Mouse (Mus musculus) heart, postnatal 0 days (tissue): ENCODE results near the gene Vmp1. TPM values are rescaled to one million over a fixed set of nuclear protein-coding genes. Genes with fewer than 3 reads are reported as not detected.

Experiments used
- ATAC-seq: fragments of 200-750 bp; cut with Nextera tagmentation; 2 replicates; pipeline ENCODE4 v1.8.0; 2017; ENCODE audit warnings: low read depth, moderate number of reproducible peaks, moderate library complexity; ENCODE audit not compliant: insufficient read depth
- DNase-seq: peaks from one replicate; pipeline ENCODE4 v3.0.0-alpha.2; 2016; ENCODE audit warnings: low spot score
- H3K27ac ChIP-seq: fragments of 300-500 bp; sonication (generic); 2 replicates; pipeline ENCODE4 v1.5.1; 2014; ENCODE audit warnings: low read depth, mild to moderate bottlenecking
- H3K27me3 ChIP-seq: fragments of 300-500 bp; sonication (generic); 2 replicates; pipeline ENCODE4 v1.6.1; 2014; ENCODE audit warnings: low read length, mixed read lengths; ENCODE audit not compliant: control insufficient read depth, insufficient read depth
- H3K36me3 ChIP-seq: fragments of 300-500 bp; sonication (generic); replicated peaks from 2 replicates; pipeline ENCODE4 v1.6.1; 2014; ENCODE audit warnings: low read length, mixed read lengths; ENCODE audit not compliant: control insufficient read depth, insufficient read depth
- H3K4me1 ChIP-seq: fragments of 300-500 bp; sonication (generic); 2 replicates; pipeline ENCODE4 v1.6.1; 2014; ENCODE audit warnings: antibody characterized with exemption; ENCODE audit not compliant: control insufficient read depth, insufficient read depth
- H3K4me2 ChIP-seq: fragments of 300-500 bp; sonication (generic); 2 replicates; pipeline ENCODE4 v1.6.1; 2014; ENCODE audit warnings: low read depth, mild to moderate bottlenecking, low read length, moderate library complexity
- H3K4me3 ChIP-seq: fragments of 300-500 bp; sonication (generic); 2 replicates; pipeline ENCODE4 v1.5.1; 2014; ENCODE audit warnings: low read depth, low read length
- H3K9ac ChIP-seq: fragments of 300-500 bp; sonication (generic); replicated peaks from 2 replicates; pipeline ENCODE4 v1.6.1; 2014; ENCODE audit warnings: low read depth, low read length, mixed read lengths
- H3K9me3 ChIP-seq: fragments of 300-500 bp; sonication (generic); replicated peaks from 2 replicates; pipeline ENCODE4 v1.6.1; 2016; ENCODE audit warnings: low read length; ENCODE audit not compliant: control insufficient read depth
- CTCF ChIP-seq: IDR thresholded peaks from 2 replicates; pipeline ENCODE4 v1.5.1; 2016; ENCODE audit warnings: antibody characterized with exemption, control low read depth, low read depth
- EP300 ChIP-seq: IDR thresholded peaks from 2 replicates; pipeline ENCODE4 v1.6.1; 2016; ENCODE audit warnings: antibody characterized with exemption, low read depth
- WGBS: fragments of 180-500 bp; shearing (Covaris S2); extraction: QIAGEN DNeasy Blood & Tissue Kit; methylation state at CpG from one replicate; pipeline ENCODE4 v1.1.7; 2014; 5-methylcytosine and 5-hydroxymethylcytosine counted together
- polyA plus RNA-seq: library from polyadenylated mRNA; unstranded; fragments of >200 nt; fragmentation: Nextera tagmentation; extraction: Ambion mirVana; gene quantifications from 2 replicates; pipeline ENCODE4 v1.2.1, GENCODE M21; 2015
- total RNA-seq: library from RNA; depleted of rRNA; stranded (reverse); fragments of >200 nt; gene quantifications from 2 replicates; pipeline ENCODE4 v1.2.3, GENCODE M21; 2014; ENCODE audit warnings: low replicate concordance

The Vmp1 gene
- total and polyA plus RNA-seq, 2 experiments from 2014 or later: 48.9 to 77.9 TPM

- DNase-seq: no peak
- no peak for ATAC-seq
- Histone ChIP-seq H3K9me3 (no peaks in the 10 kb centered on the region), H3K4me2 (no peak overlapping the region), H3K27ac (no peak overlapping the region), H3K36me3 (no peaks in the 10 kb centered on the region), H3K27me3 (no peaks in the 10 kb centered on the region), H3K9ac (no peak overlapping the region), H3K4me3 (no peak overlapping the region), H3K4me1 (no peaks in the 10 kb centered on the region; the same call in 1 of the 2 replicates)
- TF ChIP-seq CTCF (no peak), EP300 (no peak)
- WGBS: 75% methylated on average over 7 of the region's 7 CpGs
Measured at GRCm38 (mm10) chr11:86596187-86596960, 87.3 kb downstream of the Vmp1 start.

GRCm38 (mm10) chr11:86595366-86595765, 88.3 kb downstream of the Vmp1 start:
- Histone ChIP-seq H3K9ac (no peak overlapping the region), H3K4me2 (no peak overlapping the region), H3K9me3 (no peaks in the 10 kb centered on the region), H3K27ac (no peak overlapping the region), H3K27me3 (no peaks in the 10 kb centered on the region), H3K36me3 (no peaks in the 10 kb centered on the region), H3K4me1 (no peaks in the 10 kb centered on the region; the same call in 1 of the 2 replicates), H3K4me3 (no peak overlapping the region)
- 91% methylated on average over 6 of the region's 6 CpGs for WGBS
- no peak for ATAC-seq
- DNase-seq: no peak
- no peak for TF ChIP-seq CTCF
- no peak for TF ChIP-seq EP300

GRCm38 (mm10) chr11:86594188-86594876, 89.3 kb downstream of the Vmp1 start:
- TF ChIP-seq EP300 (no peak), CTCF (no peak)
- H3K4me3 ChIP-seq: no peak overlapping the region
- ATAC-seq (no peak), DNase-seq (no peak)
- 0 out of 2 replicates have a peak overlapping the region, but pooled peaks have one; percentile 46 for H3K27ac ChIP-seq
- H3K9me3 ChIP-seq: no peaks in the 10 kb centered on the region
- no peaks in the 10 kb centered on the region for H3K27me3 ChIP-seq
- no peaks in the 10 kb centered on the region; the same call in 1 of the 2 replicates for H3K4me1 ChIP-seq
- H3K4me2 ChIP-seq: no peak overlapping the region
- 73% methylated on average over 6 of the region's 6 CpGs for WGBS
- no peaks in the 10 kb centered on the region for H3K36me3 ChIP-seq
- H3K9ac ChIP-seq: no peak overlapping the region

- Histone ChIP-seq H3K9ac (no peak overlapping the region), H3K4me1 (no peaks in the 10 kb centered on the region; the same call in 1 of the 2 replicates), H3K4me3 (no peak overlapping the region), H3K4me2 (no peak overlapping the region), H3K9me3 (no peaks in the 10 kb centered on the region), H3K27ac (peak overlapping the region; percentile 46), H3K27me3 (no peaks in the 10 kb centered on the region), H3K36me3 (no peaks in the 10 kb centered on the region)
- no peak for ATAC-seq
- 79% methylated on average over 5 of the region's 5 CpGs for WGBS
- TF ChIP-seq EP300: no peak
- TF ChIP-seq CTCF: no peak
- no peak for DNase-seq
Measured at GRCm38 (mm10) chr11:86593443-86593842, 90.2 kb downstream of the Vmp1 start.

- no peaks in the 10 kb centered on the region for H3K27me3 ChIP-seq
- DNase-seq (peak; percentile 79), ATAC-seq (peak; percentile 74)
- no peaks in the 10 kb centered on the region for H3K36me3 ChIP-seq
- WGBS: 19% methylated on average over 3 of the region's 3 CpGs
- TF ChIP-seq EP300 (no peak), CTCF (no peak)
- peak overlapping the region; percentile 46 for H3K27ac ChIP-seq
- H3K4me3 ChIP-seq: no peak overlapping the region
- H3K9ac ChIP-seq: no peak overlapping the region
- H3K9me3 ChIP-seq: no peaks in the 10 kb centered on the region
- H3K4me1 ChIP-seq: peaks cover 3% of the 10 kb centered on the region
- no peak overlapping the region for H3K4me2 ChIP-seq
Measured at GRCm38 (mm10) chr11:86592993-86593392, 90.6 kb downstream of the Vmp1 start.
